Mouse (Mus musculus) lung, adult 2 months (tissue): ENCODE measurements around the gene Gm49368.

ENCODE experiments used
- CTCF ChIP-seq: fragments of 200-500 bp; IDR thresholded peaks from 2 replicates; pipeline ENCODE4 v1.5.1; 2011; ENCODE audit warnings: mild to moderate bottlenecking, low read length, control low read depth; ENCODE audit not compliant: insufficient read depth
- POLR2A ChIP-seq: fragments of 200-500 bp; IDR thresholded peaks from 2 replicates; pipeline ENCODE4 v1.6.1; 2011; ENCODE audit warnings: low read depth, mild to moderate bottlenecking, control low read depth, low read length, borderline replicate concordance; ENCODE audit errors: extremely low read depth

DNA sequence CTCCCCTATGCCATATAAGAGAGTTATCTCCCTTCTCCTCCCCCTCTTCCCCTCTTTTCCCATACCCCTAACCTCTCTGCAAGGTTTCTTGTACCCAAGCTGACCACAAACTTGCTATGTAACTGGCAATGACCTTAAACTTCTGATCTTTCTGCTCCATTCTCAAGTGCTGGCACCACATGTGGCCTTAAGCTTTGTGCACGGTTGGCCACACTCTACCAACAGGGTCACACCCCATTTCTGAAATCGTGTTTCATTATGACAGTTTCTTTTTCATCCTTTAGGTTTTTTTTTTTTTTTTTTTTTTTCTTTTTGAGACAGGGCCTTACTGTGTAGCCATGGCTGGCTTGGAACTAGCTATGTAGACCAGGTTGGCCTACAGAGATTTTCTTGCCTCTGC is 7.4 kb downstream of the Gm49368 start:
- TF ChIP-seq CTCF (no peak), POLR2A (no peak)
